Mouse (Mus musculus) olfactory bulb, adult 2 months (tissue): ENCODE results near the gene Gse1.

Experiments used
- CTCF ChIP-seq: fragments of 200-500 bp; IDR thresholded peaks from 2 replicates; pipeline ENCODE4 v1.5.1; 2012; ENCODE audit warnings: low read depth, mild to moderate bottlenecking, low read length, moderate library complexity; ENCODE audit not compliant: insufficient read depth
- POLR2A ChIP-seq: fragments of 200-500 bp; IDR thresholded peaks from 2 replicates; pipeline ENCODE4 v1.6.1; 2012; ENCODE audit warnings: mild to moderate bottlenecking, low read depth, low read length, moderate library complexity; ENCODE audit not compliant: insufficient read depth

DNA sequence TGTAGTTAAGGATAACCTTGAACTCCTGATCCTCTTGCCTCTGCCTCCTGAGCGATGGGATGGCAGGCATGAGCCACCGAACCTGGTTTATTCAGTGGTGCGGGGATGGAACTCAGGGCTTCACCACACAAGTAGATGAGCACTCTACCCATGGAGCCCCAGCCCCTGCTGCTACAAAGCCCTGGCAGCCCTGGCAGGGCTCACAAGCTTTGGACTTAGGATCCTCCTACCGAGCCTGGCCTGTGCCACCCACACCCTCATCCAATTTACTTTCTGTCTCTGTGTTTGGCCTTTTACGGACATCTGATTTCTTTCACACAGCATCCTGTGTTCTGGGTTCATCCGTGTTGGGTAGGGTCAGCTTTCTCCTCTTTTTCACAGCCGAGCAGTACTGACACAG lies 88.5 kb downstream of the Gse1 start:
- TF ChIP-seq CTCF (no peak), POLR2A (no peak)
